Mouse (Mus musculus) limb, embryonic 14.5 days (tissue): ENCODE data around the gene Ccl25. TPM values are rescaled to one million over a fixed set of nuclear protein-coding genes. Genes with fewer than 3 reads are reported as not detected.

Experiments used
- ATAC-seq: fragments of 200-750 bp; cut with Nextera tagmentation; 2 replicates; pipeline ENCODE4 v1.8.0; 2017; ENCODE audit warnings: low read depth, moderate number of reproducible peaks, moderate TSS enrichment; ENCODE audit not compliant: low FRiP score
- DNase-seq: peaks from one replicate; pipeline ENCODE4 v3.0.0-alpha.2; 2015; ENCODE audit warnings: low spot score
- H3K27ac ChIP-seq: fragments of 300-500 bp; sonication (generic); replicated peaks from 2 replicates; pipeline ENCODE4 v1.5.1; 2014; ENCODE audit warnings: low read depth, mild to moderate bottlenecking, low read length, moderate library complexity, mixed read lengths
- H3K27me3 ChIP-seq: fragments of 300-500 bp; sonication (generic); 2 replicates; pipeline ENCODE4 v1.6.1; 2014; ENCODE audit warnings: low read length, mixed read lengths; ENCODE audit not compliant: control insufficient read depth, insufficient read depth
- H3K36me3 ChIP-seq: fragments of 300-500 bp; sonication (generic); 2 replicates; pipeline ENCODE4 v1.6.1; 2014; ENCODE audit warnings: mild to moderate bottlenecking, low read length, moderate library complexity, mixed read lengths; ENCODE audit not compliant: control insufficient read depth, insufficient read depth
- H3K4me1 ChIP-seq: fragments of 300-500 bp; sonication (generic); 2 replicates; pipeline ENCODE4 v1.6.1; 2014; ENCODE audit warnings: antibody characterized with exemption, low read length, mixed read lengths; ENCODE audit not compliant: control insufficient read depth, insufficient read depth
- H3K4me2 ChIP-seq: fragments of 300-500 bp; sonication (generic); replicated peaks from 2 replicates; pipeline ENCODE4 v1.6.1; 2014; ENCODE audit warnings: low read depth, mild to moderate bottlenecking, low read length, moderate library complexity; ENCODE audit not compliant: severe bottlenecking
- H3K4me3 ChIP-seq: fragments of 300-500 bp; sonication (generic); replicated peaks from 2 replicates; pipeline ENCODE4 v1.5.1; 2014; ENCODE audit warnings: low read length
- H3K9ac ChIP-seq: fragments of 300-500 bp; sonication (generic); 2 replicates; pipeline ENCODE4 v1.6.1; 2014; ENCODE audit warnings: mild to moderate bottlenecking, low read depth, low read length, moderate library complexity; ENCODE audit not compliant: severe bottlenecking
- H3K9me3 ChIP-seq: fragments of 300-500 bp; sonication (generic); 2 replicates; pipeline ENCODE4 v1.6.1; 2016; ENCODE audit warnings: low read length; ENCODE audit not compliant: control insufficient read depth
- POLR2A ChIP-seq: fragments of 200-500 bp; IDR thresholded peaks from 2 replicates; pipeline ENCODE4 v1.8.0; 2012; ENCODE audit warnings: inconsistent platforms, mild to moderate bottlenecking, moderate library complexity, borderline replicate concordance; ENCODE audit not compliant: insufficient read depth, insufficient read length; ENCODE audit errors: extremely low read depth
- WGBS: fragments of 180-500 bp; shearing (Covaris S2); extraction: QIAGEN DNeasy Blood & Tissue Kit; methylation state at CpG from one replicate; pipeline ENCODE4 v1.1.7; 2014; 5-methylcytosine and 5-hydroxymethylcytosine counted together
- polyA plus RNA-seq, 2 experiments: library from polyadenylated mRNA; depleted of rRNA in 1 of 2; stranded (reverse) in 1 of 2; unstranded in 1 of 2; fragments of >200 nt; fragmentation: Nextera tagmentation in 1 of 2; extraction: Ambion mirVana in 1 of 2; gene quantifications; 2 replicates each; pipeline versions ENCODE4 v1.2.1 to v1.2.3; 2012 to 2014

Ccl25 gene
- polyA plus RNA-seq, 2 experiments, result 11.4 to 14.8 TPM

DNA sequence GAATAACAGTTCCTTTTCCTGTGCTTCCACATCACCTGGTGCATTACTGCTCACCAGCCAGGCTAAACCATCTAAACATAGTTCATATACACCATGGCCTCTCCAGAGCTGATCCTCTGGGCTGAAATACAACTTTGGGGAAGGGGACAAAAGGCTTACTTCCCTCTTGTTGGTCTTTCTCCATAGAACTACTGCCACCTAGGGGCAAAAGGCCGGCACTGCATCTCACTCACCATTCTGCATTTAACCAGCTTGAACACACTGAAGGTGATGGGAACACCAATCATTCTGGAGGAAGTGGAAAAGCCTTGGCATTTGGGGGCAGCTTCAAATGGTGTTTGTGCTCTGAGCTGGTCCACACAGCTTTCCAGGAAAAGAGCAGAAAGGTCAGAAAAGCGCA is 2.5 kb upstream of the Ccl25 start:
- Histone ChIP-seq H3K27me3 (no peaks in the 10 kb centered on the region), H3K4me3 (0 out of 2 replicates have a peak overlapping the region, but pooled peaks have one; percentile 97), H3K27ac (no peak overlapping the region), H3K9ac (no peak overlapping the region), H3K9me3 (no peaks in the 10 kb centered on the region), H3K4me1 (peaks cover 22% of the 10 kb centered on the region), H3K4me2 (no peak overlapping the region), H3K36me3 (peaks cover 32% of the 10 kb centered on the region)
- DNase-seq, result peak; percentile 82
- WGBS, result 28% methylated on average over 2 of the region's 2 CpGs
- no peak for ATAC-seq
- TF ChIP-seq POLR2A, result no peak

DNA sequence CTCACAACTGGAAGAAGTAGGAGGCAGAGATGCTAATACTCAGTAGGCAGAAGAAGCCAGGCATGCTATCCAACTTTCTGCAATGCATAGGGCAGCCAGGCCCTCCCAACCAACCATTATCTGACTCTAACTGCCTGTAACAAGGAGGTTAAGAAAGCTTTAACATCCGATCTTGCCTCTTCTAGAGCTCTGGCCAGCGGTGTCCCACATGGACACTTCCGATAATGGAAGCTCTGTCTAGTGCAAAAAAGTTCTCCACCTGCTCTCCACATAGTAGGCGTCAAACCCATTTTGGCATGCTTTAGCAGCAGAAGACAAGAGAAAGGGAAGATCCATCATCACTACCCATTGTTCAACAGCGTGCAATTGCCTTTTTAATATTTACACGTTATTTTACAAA is 1.1 kb upstream of the Ccl25 start:
- Histone ChIP-seq H3K9ac (peak overlapping the region; percentile 98), H3K4me2 (peak overlapping the region; percentile 92), H3K4me1 (peaks cover 22% of the 10 kb centered on the region), H3K27ac (no peak overlapping the region), H3K27me3 (no peaks in the 10 kb centered on the region), H3K36me3 (peaks cover 39% of the 10 kb centered on the region), H3K4me3 (peak overlapping the region; percentile 97), H3K9me3 (no peaks in the 10 kb centered on the region)
- WGBS, result 6% methylated on average over 6 of the region's 6 CpGs
- ATAC-seq (no peak), DNase-seq (no peak)
- no peak for TF ChIP-seq POLR2A

DNA sequence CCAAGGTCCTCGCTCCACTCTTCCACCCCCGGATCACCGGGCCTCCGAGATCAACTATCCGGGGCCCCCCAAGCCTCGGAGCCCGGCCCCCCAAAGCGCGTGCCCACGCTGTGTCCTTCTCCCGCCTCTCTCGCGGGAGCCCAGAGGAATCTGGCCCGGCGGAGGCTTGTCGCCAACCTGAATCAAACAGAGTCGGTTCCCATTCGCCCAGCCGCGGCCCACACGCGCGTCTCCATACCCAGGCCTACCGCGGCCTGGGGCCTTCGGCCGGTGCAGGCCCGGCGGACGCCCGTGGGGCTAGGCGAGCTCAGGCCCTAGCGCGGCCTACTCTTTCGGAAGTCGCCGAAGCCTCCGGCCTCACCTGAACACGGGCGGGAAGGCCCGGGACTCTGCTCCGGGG is 485 bp upstream of the Ccl25 start:
- Histone ChIP-seq H3K27ac (peak overlapping the region; percentile 87), H3K9ac (peak overlapping the region; percentile 98), H3K9me3 (no peaks in the 10 kb centered on the region), H3K4me3 (peak overlapping the region; percentile 97), H3K36me3 (peaks cover 40% of the 10 kb centered on the region), H3K27me3 (no peaks in the 10 kb centered on the region), H3K4me2 (peak overlapping the region; percentile 92), H3K4me1 (peaks cover 22% of the 10 kb centered on the region)
- ATAC-seq (peak; percentile 73), DNase-seq (no peak)
- TF ChIP-seq POLR2A, result no peak
- under 1% methylated on average over 31 of the region's 42 CpGs for WGBS

DNA sequence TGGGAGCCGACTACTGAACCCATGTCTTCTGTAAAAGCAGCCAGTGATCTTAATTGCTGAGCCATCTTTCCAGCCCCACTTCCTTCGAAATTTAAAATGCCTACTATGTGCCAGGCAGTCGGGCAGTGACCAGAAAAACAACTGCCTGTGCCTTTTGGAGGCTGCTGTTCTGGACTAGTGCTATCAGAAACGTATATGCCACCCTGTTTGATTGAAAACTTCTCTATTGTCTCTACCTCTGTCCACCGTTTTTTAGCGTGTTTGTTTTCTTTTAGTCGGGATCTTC is 684 bp downstream of the Ccl25 start:
- 49% methylated on average over 7 of the region's 7 CpGs for WGBS
- H3K36me3 ChIP-seq, result peaks cover 52% of the 10 kb centered on the region
- H3K27ac ChIP-seq, result peak overlapping the region; percentile 79; the same call in 1 of the 2 replicates

DNA sequence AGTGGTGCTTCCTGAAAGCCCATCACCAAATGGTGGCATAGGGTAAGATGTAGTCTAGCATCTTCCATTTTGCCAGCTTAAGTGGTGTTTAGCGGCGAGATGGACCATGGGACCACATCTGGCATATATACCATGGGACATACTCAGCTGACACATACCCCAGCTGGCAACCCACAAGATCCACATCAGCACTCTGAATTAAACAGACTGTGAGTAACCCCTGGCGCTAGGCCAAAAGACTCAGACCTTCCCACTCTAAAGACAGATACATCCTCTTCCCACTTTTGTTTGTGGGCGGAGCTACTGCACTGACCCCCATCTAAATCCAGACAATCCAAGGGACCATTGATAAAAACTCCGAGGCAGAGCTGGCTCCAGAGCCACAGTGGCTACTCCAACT is 4.0 kb downstream of the Ccl25 start:
- Histone ChIP-seq H3K9me3 (no peaks in the 10 kb centered on the region), H3K4me3 (no peak overlapping the region), H3K9ac (no peak overlapping the region), H3K4me2 (no peak overlapping the region), H3K36me3 (peaks cover 66% of the 10 kb centered on the region), H3K4me1 (peaks cover 7% of the 10 kb centered on the region; the same call in 1 of the 2 replicates), H3K27ac (no peak overlapping the region), H3K27me3 (no peaks in the 10 kb centered on the region)
- ATAC-seq (no peak), DNase-seq (no peak)
- WGBS, result 95% methylated on average over 5 of the region's 5 CpGs
- no peak for TF ChIP-seq POLR2A

More for the DNA sequence above, 684 bp downstream of the Ccl25 start:
- H3K9me3 ChIP-seq, result no peaks in the 10 kb centered on the region
- H3K4me1 ChIP-seq, result peaks cover 19% of the 10 kb centered on the region
- peak overlapping the region; percentile 97 for H3K4me3 ChIP-seq
- no peak for TF ChIP-seq POLR2A
- no peak for DNase-seq
- peak overlapping the region; percentile 75 for H3K4me2 ChIP-seq
- H3K27me3 ChIP-seq, result no peaks in the 10 kb centered on the region
- H3K9ac ChIP-seq, result peak overlapping the region; percentile 98
- ATAC-seq, result no peak

DNA sequence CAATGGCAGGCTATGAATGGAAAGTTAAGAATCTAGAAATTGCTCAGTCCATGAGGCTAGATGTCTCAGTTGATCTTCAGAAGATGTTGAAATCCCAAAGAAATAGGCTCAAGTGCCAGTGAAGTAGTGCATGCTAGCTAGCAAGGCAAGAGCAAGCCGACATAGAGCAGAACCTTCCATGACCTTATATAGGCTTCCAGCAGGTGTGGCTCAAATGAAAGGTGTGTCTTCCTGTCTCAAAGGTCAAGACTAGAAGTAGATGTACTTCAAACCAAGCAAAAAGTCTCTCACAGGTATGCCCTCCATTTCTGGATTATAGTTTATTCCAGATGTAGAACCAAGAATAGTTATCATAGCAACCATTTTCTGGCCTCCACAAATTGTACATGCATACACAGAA is 9.0 kb downstream of the Ccl25 start:
- no peaks in the 10 kb centered on the region for H3K27me3 ChIP-seq
- no peak overlapping the region for H3K4me3 ChIP-seq
- H3K4me2 ChIP-seq, result no peak overlapping the region
- no peaks in the 10 kb centered on the region for H3K4me1 ChIP-seq
- no peak for TF ChIP-seq POLR2A
- peaks cover 93% of the 10 kb centered on the region for H3K36me3 ChIP-seq
- WGBS, result 93% methylated on average over 1 of the region's 1 CpGs
- no peak overlapping the region for H3K9ac ChIP-seq
- no peak overlapping the region for H3K27ac ChIP-seq
- H3K9me3 ChIP-seq, result no peaks in the 10 kb centered on the region
- no peak for ATAC-seq
- no peak for DNase-seq
